Mouse (Mus musculus) bone marrow macrophage, adult 2 months (primary cell): ENCODE measurements around the gene Mylip.

Source experiments
- CTCF ChIP-seq: IDR thresholded peaks from 2 replicates; pipeline ENCODE4 v1.5.1; 2012; ENCODE audit warnings: low read depth, mild to moderate bottlenecking, low read length, moderate library complexity
- POLR2A ChIP-seq: IDR thresholded peaks from 2 replicates; pipeline ENCODE4 v1.6.1; 2012; ENCODE audit warnings: mild to moderate bottlenecking, low read depth, low read length, borderline replicate concordance

GRCm38 (mm10) chr13:45457459-45457858, 67.9 kb downstream of the Mylip start:
- no peak for TF ChIP-seq POLR2A
- TF ChIP-seq CTCF: no peak
